Mouse (Mus musculus) liver, adult 2 months (tissue): ENCODE measurements at regions not wholly inside any gene's neighbourhood (a gene's known extent, or its start where the extent isn't known, plus 50 kb on each side); places are given as distances from the start of the nearest gene placed in this dataset.

Source experiments
- CTCF ChIP-seq: fragments of 200-500 bp; IDR thresholded peaks from 2 replicates; pipeline ENCODE4 v1.5.1; 2011; ENCODE audit warnings: low read depth, low read length, control low read depth
- POLR2A ChIP-seq: fragments of 200-500 bp; IDR thresholded peaks from 2 replicates; pipeline ENCODE4 v1.6.1; 2011; ENCODE audit warnings: low read length, control low read depth; ENCODE audit not compliant: insufficient read depth; ENCODE audit errors: extremely low read depth

DNA sequence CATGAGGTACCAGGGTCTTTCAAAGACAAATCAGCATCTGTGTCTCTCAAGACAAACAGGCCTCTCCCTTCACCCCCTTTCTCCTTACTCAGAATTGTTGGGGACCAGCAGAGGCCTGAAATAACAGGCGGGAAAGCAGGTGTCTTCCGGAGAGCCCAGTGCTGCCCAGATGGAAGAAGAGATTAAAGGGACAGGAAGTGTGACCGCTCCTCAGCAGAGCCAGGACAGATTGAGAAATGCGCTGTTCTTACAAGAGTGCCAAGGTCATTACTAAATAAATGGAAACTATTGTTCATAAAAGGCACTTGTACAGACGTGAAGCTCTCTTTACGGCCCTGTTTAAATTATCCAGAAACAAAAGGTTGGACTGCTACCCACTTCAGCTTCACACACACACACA lies 146.5 kb downstream of the Sptssa start:
- no peak for TF ChIP-seq CTCF
- TF ChIP-seq POLR2A: no peak
